ENCODE assay signal across 16 mouse cellular contexts in genomic region chr17:29256507-29256906, GRCm38 (mm10). TPM values are rescaled to one million over a fixed set of nuclear protein-coding genes. Genes with fewer than 3 reads are reported as not detected.
DNase-seq lines count a peak whose midpoint lies in the region; ATAC-seq and TF ChIP-seq lines count a peak whose summit lies in the region.
"Had no signal": no experiment of that assay in that cellular context is flagged by ENCODE, and none has a peak within 500 bp of the region (broad histone marks: within the 10 kb centered on the region; RNA-seq: fewer than 3 reads in every experiment).

No protein-coding gene starts in this region.

- DNase-seq in heart, postnatal 4 days = no peak
- DNase-seq in kidney, postnatal 0 days (ENCODE audit: low spot score) = no peak
- DNase-seq in kidney, postnatal 14 days = no peak
- no peak for DNase-seq in heart, postnatal 0 days (ENCODE audit: low spot score)
- no peak for DNase-seq in left cerebral cortex, postnatal 25 days (ENCODE audit: low spot score in 2 of 2)
- DNase-seq: adrenal gland, adult 8-10 months; cerebellum, postnatal 10 days; gastrocnemius, postnatal 36 days; lung, adult 18-20 months; midbrain, embryonic 14.5 days; thymus, postnatal 14 days had no signal

- peaks cover 54% of the 10 kb centered on the region for H3K4me1 ChIP-seq in heart, embryonic 11.5 days (ENCODE audit: control insufficient read depth, insufficient read depth, low read length)
- H3K4me1 ChIP-seq in kidney, postnatal 0 days (replicated peaks; ENCODE audit: insufficient read depth, low read length) = peaks cover 6% of the 10 kb centered on the region; the same call in 1 of the 2 replicates
- H3K4me1 ChIP-seq in heart, embryonic 15.5 days (replicated peaks) = peaks cover 81% of the 10 kb centered on the region
- H3K4me1 ChIP-seq in heart, postnatal 0 days (ENCODE audit: control insufficient read depth, insufficient read depth) = peaks cover 55% of the 10 kb centered on the region

- H3K9ac ChIP-seq in heart, embryonic 11.5 days (ENCODE audit: low read depth, low read length) = 0 out of 2 replicates have a peak overlapping the region, but pooled peaks have one; percentile 8
- H3K9ac ChIP-seq in kidney, postnatal 0 days (ENCODE audit: low read depth, low read length) = no peak overlapping the region
- no peak overlapping the region; the same call in 1 of the 2 replicates for H3K9ac ChIP-seq in heart, embryonic 15.5 days
- H3K9ac ChIP-seq in heart, postnatal 0 days (replicated peaks; ENCODE audit: low read depth, low read length) = no peak overlapping the region

- intact Hi-C loops in left cerebral cortex, postnatal 25 days (cut with DNase I) = no loop called here

- peak overlapping the region; percentile 33 for H3K4me2 ChIP-seq in heart, embryonic 11.5 days
- no peak overlapping the region for H3K4me2 ChIP-seq in kidney, postnatal 0 days (ENCODE audit: low read length)
- H3K4me2 ChIP-seq in heart, embryonic 15.5 days = peak overlapping the region; percentile 37
- peak overlapping the region; percentile 19 for H3K4me2 ChIP-seq in heart, postnatal 0 days (ENCODE audit: low read depth, low read length)
- H3K4me2 ChIP-seq: liver, embryonic 11.5 days had no signal

- peaks cover 21% of the 10 kb centered on the region for H3K36me3 ChIP-seq in heart, embryonic 11.5 days (ENCODE audit: control insufficient read depth, insufficient read depth, low read length)
- peaks cover 12% of the 10 kb centered on the region for H3K36me3 ChIP-seq in kidney, postnatal 0 days (ENCODE audit: insufficient read depth, low read length)
- peaks cover 3% of the 10 kb centered on the region; the same call in 1 of the 2 replicates for H3K36me3 ChIP-seq in heart, embryonic 15.5 days
- peaks cover 25% of the 10 kb centered on the region for H3K36me3 ChIP-seq in heart, postnatal 0 days (replicated peaks; ENCODE audit: control insufficient read depth, insufficient read depth, low read length)

- no peak for TF ChIP-seq CTCF in kidney, postnatal 0 days (IDR thresholded peaks at IDR 0.05; ENCODE audit: low read depth)
- no peak for TF ChIP-seq CTCF in heart, postnatal 0 days (IDR thresholded peaks at IDR 0.05; ENCODE audit: low read depth)

- 66% methylated on average over 6 of the region's 6 CpGs for WGBS in heart, embryonic 11.5 days (ENCODE audit: insufficient replicate concordance)
- WGBS in kidney, postnatal 0 days = 47% methylated on average over 6 of the region's 6 CpGs
- WGBS in heart, embryonic 15.5 days = 49% methylated on average over 6 of the region's 6 CpGs
- WGBS in heart, postnatal 0 days = 41% methylated on average over 6 of the region's 6 CpGs

- H3K9me3 ChIP-seq in heart, embryonic 11.5 days (replicated peaks; ENCODE audit: control insufficient read depth, low read length) = no peaks in the 10 kb centered on the region
- no peaks in the 10 kb centered on the region for H3K9me3 ChIP-seq in kidney, postnatal 0 days (replicated peaks; ENCODE audit: low read length)
- H3K9me3 ChIP-seq in heart, embryonic 15.5 days (replicated peaks) = no peaks in the 10 kb centered on the region
- no peaks in the 10 kb centered on the region for H3K9me3 ChIP-seq in heart, postnatal 0 days (replicated peaks; ENCODE audit: control insufficient read depth, low read length)

- no peak for TF ChIP-seq EP300 in heart, postnatal 0 days (IDR thresholded peaks at IDR 0.05; ENCODE audit: low read depth)

- peak overlapping the region; percentile 88 for H3K27ac ChIP-seq in heart, embryonic 11.5 days (ENCODE audit: low read depth, low read length)
- H3K27ac ChIP-seq in kidney, postnatal 0 days = peak overlapping the region; percentile 21; the same call in 1 of the 2 replicates
- peak overlapping the region; percentile 91 for H3K27ac ChIP-seq in heart, embryonic 15.5 days
- peak overlapping the region; percentile 92 for H3K27ac ChIP-seq in heart, postnatal 0 days (ENCODE audit: low read depth)

- no peak overlapping the region for H3K4me3 ChIP-seq in heart, embryonic 11.5 days (ENCODE audit: low read depth, low read length)
- no peak overlapping the region for H3K4me3 ChIP-seq in kidney, postnatal 0 days (replicated peaks; ENCODE audit: low read depth, low read length)
- no peak overlapping the region for H3K4me3 ChIP-seq in heart, embryonic 15.5 days
- no peak overlapping the region for H3K4me3 ChIP-seq in heart, postnatal 0 days (ENCODE audit: low read depth, low read length)

- H3K27me3 ChIP-seq in heart, embryonic 11.5 days (ENCODE audit: control insufficient read depth, insufficient read depth, low read length) = no peaks in the 10 kb centered on the region
- no peaks in the 10 kb centered on the region for H3K27me3 ChIP-seq in kidney, postnatal 0 days (ENCODE audit: insufficient read depth, low read length)
- no peaks in the 10 kb centered on the region for H3K27me3 ChIP-seq in heart, embryonic 15.5 days
- H3K27me3 ChIP-seq in heart, postnatal 0 days (ENCODE audit: control insufficient read depth, insufficient read depth, low read length) = no peaks in the 10 kb centered on the region
- H3K27me3 ChIP-seq: Patski had no signal

- ATAC-seq in heart, embryonic 11.5 days (replicated peaks; ENCODE audit: insufficient number of reproducible peaks, low FRiP score, low TSS enrichment) = no peak
- ATAC-seq in kidney, postnatal 0 days (replicated peaks; ENCODE audit: low FRiP score, low read depth) = no peak
- peak; percentile 3; the same call in 1 of the 2 replicates for ATAC-seq in heart, embryonic 15.5 days (replicated peaks; ENCODE audit: insufficient number of reproducible peaks, insufficient read depth, low FRiP score, low read depth)
- ATAC-seq in heart, postnatal 0 days (ENCODE audit: insufficient read depth, low read depth) = peak; percentile 1; the same call in 1 of the 2 replicates
- ATAC-seq: forebrain, embryonic 16.5 days; Patski had no signal

RNA-seq across cellular contexts. Expression of gene Ppil1, which starts 7.5 kb away (rescaled TPM):
- polyA plus RNA-seq in heart, embryonic 11.5 days (2014; fragmentation: Nextera tagmentation; extraction: Ambion mirVana) = 117 and 135 TPM in 2 replicates
- 10 to 100 TPM; 39.5 to 39.6 TPM for total RNA-seq in heart, postnatal 4 days (2021)
- 108 and 126 TPM in 2 replicates for polyA plus RNA-seq in kidney, postnatal 0 days (2015; fragmentation: Nextera tagmentation; extraction: Ambion mirVana)
- polyA plus RNA-seq in heart, embryonic 15.5 days (2015; fragmentation: Nextera tagmentation; extraction: Ambion mirVana) = 86.8 and 107 TPM in 2 replicates
- total RNA-seq in heart, postnatal 0 days (2014; rRNA removed; ENCODE audit: low replicate concordance) = 46.3 and 64.4 TPM in 2 replicates
- polyA plus RNA-seq in heart, postnatal 0 days (2015; fragmentation: Nextera tagmentation; extraction: Ambion mirVana) = 75.5 and 78.5 TPM in 2 replicates
- total RNA-seq in left cerebral cortex, postnatal 25 days (2021) = 10 to 100 TPM; 19.7 to 20.8 TPM

RNA-seq across cellular contexts. Expression of gene BC004004, which starts 12.1 kb away (rescaled TPM):
- polyA plus RNA-seq in heart, embryonic 11.5 days (2014; fragmentation: Nextera tagmentation; extraction: Ambion mirVana) = 90.6 and 94.9 TPM in 2 replicates
- 100 to 1,000 TPM; 158 to 161 TPM for total RNA-seq in heart, postnatal 4 days (2021)
- 131 TPM in 2 replicates for polyA plus RNA-seq in kidney, postnatal 0 days (2015; fragmentation: Nextera tagmentation; extraction: Ambion mirVana)
- polyA plus RNA-seq in heart, embryonic 15.5 days (2015; fragmentation: Nextera tagmentation; extraction: Ambion mirVana) = 91.1 and 96.0 TPM in 2 replicates
- total RNA-seq in heart, postnatal 0 days (2014; rRNA removed; ENCODE audit: low replicate concordance) = 208 and 234 TPM in 2 replicates
- polyA plus RNA-seq in heart, postnatal 0 days (2015; fragmentation: Nextera tagmentation; extraction: Ambion mirVana) = 140 and 155 TPM in 2 replicates
- total RNA-seq in left cerebral cortex, postnatal 25 days (2021) = 10 to 100 TPM; 86.2 to 93.7 TPM

RNA-seq across cellular contexts. Expression of gene Cpne5, which starts 18.5 kb away (rescaled TPM):
- 24.0 and 28.8 TPM in 2 replicates for polyA plus RNA-seq in heart, embryonic 11.5 days (2014; fragmentation: Nextera tagmentation; extraction: Ambion mirVana)
- total RNA-seq in heart, postnatal 4 days (2021) = 1 to 10 TPM; 5.9 to 8.4 TPM
- 5.3 and 5.8 TPM in 2 replicates for polyA plus RNA-seq in kidney, postnatal 0 days (2015; fragmentation: Nextera tagmentation; extraction: Ambion mirVana)
- 14.9 and 17.9 TPM in 2 replicates for polyA plus RNA-seq in heart, embryonic 15.5 days (2015; fragmentation: Nextera tagmentation; extraction: Ambion mirVana)
- 3.6 and 9.7 TPM in 2 replicates for total RNA-seq in heart, postnatal 0 days (2014; rRNA removed; ENCODE audit: low replicate concordance)
- polyA plus RNA-seq in heart, postnatal 0 days (2015; fragmentation: Nextera tagmentation; extraction: Ambion mirVana) = 8.4 and 9.9 TPM in 2 replicates
- 100 to 1,000 TPM; 121 to 149 TPM for total RNA-seq in left cerebral cortex, postnatal 25 days (2021)
- total RNA-seq: gastrocnemius, postnatal 36 days had no signal

Comparison
In these comparisons a context has a peak if more than half of its experiments do, and no peak if none do; other contexts are left out.
1. ATAC-seq: peak in heart, embryonic 15.5 days (single experiment) and heart, postnatal 0 days (single experiment); none in heart, embryonic 11.5 days (single experiment) and kidney, postnatal 0 days (single experiment).
2. H3K27ac ChIP-seq: peak in every context shown above with its lines; median percentile 92 in heart, postnatal 0 days; 91 in heart, embryonic 15.5 days; 88 in heart, embryonic 11.5 days; 21 in kidney, postnatal 0 days.